Mouse (Mus musculus) limb, embryonic 14.5 days (tissue): ENCODE measurements around the gene Tmf1. TPM values are rescaled to one million over a fixed set of nuclear protein-coding genes. Genes with fewer than 3 reads are reported as not detected.

ENCODE experiments used
- ATAC-seq: fragments of 200-750 bp; cut with Nextera tagmentation; 2 replicates; pipeline ENCODE4 v1.8.0; 2017; ENCODE audit warnings: low read depth, moderate number of reproducible peaks, moderate TSS enrichment; ENCODE audit not compliant: low FRiP score
- DNase-seq: peaks from one replicate; pipeline ENCODE4 v3.0.0-alpha.2; 2015; ENCODE audit warnings: low spot score
- H3K27ac ChIP-seq: fragments of 300-500 bp; sonication (generic); replicated peaks from 2 replicates; pipeline ENCODE4 v1.5.1; 2014; ENCODE audit warnings: low read depth, mild to moderate bottlenecking, low read length, moderate library complexity, mixed read lengths
- H3K27me3 ChIP-seq: fragments of 300-500 bp; sonication (generic); 2 replicates; pipeline ENCODE4 v1.6.1; 2014; ENCODE audit warnings: low read length, mixed read lengths; ENCODE audit not compliant: control insufficient read depth, insufficient read depth
- H3K36me3 ChIP-seq: fragments of 300-500 bp; sonication (generic); 2 replicates; pipeline ENCODE4 v1.6.1; 2014; ENCODE audit warnings: mild to moderate bottlenecking, low read length, moderate library complexity, mixed read lengths; ENCODE audit not compliant: control insufficient read depth, insufficient read depth
- H3K4me1 ChIP-seq: fragments of 300-500 bp; sonication (generic); 2 replicates; pipeline ENCODE4 v1.6.1; 2014; ENCODE audit warnings: antibody characterized with exemption, low read length, mixed read lengths; ENCODE audit not compliant: control insufficient read depth, insufficient read depth
- H3K4me2 ChIP-seq: fragments of 300-500 bp; sonication (generic); replicated peaks from 2 replicates; pipeline ENCODE4 v1.6.1; 2014; ENCODE audit warnings: low read depth, mild to moderate bottlenecking, low read length, moderate library complexity; ENCODE audit not compliant: severe bottlenecking
- H3K4me3 ChIP-seq: fragments of 300-500 bp; sonication (generic); replicated peaks from 2 replicates; pipeline ENCODE4 v1.5.1; 2014; ENCODE audit warnings: low read length
- H3K9ac ChIP-seq: fragments of 300-500 bp; sonication (generic); 2 replicates; pipeline ENCODE4 v1.6.1; 2014; ENCODE audit warnings: mild to moderate bottlenecking, low read depth, low read length, moderate library complexity; ENCODE audit not compliant: severe bottlenecking
- H3K9me3 ChIP-seq: fragments of 300-500 bp; sonication (generic); 2 replicates; pipeline ENCODE4 v1.6.1; 2016; ENCODE audit warnings: low read length; ENCODE audit not compliant: control insufficient read depth
- POLR2A ChIP-seq: fragments of 200-500 bp; IDR thresholded peaks from 2 replicates; pipeline ENCODE4 v1.8.0; 2012; ENCODE audit warnings: inconsistent platforms, mild to moderate bottlenecking, moderate library complexity, borderline replicate concordance; ENCODE audit not compliant: insufficient read depth, insufficient read length; ENCODE audit errors: extremely low read depth
- WGBS: fragments of 180-500 bp; shearing (Covaris S2); extraction: QIAGEN DNeasy Blood & Tissue Kit; methylation state at CpG from one replicate; pipeline ENCODE4 v1.1.7; 2014; 5-methylcytosine and 5-hydroxymethylcytosine counted together
- polyA plus RNA-seq, 2 experiments: library from polyadenylated mRNA; depleted of rRNA in 1 of 2; stranded (reverse) in 1 of 2; unstranded in 1 of 2; fragments of >200 nt; fragmentation: Nextera tagmentation in 1 of 2; extraction: Ambion mirVana in 1 of 2; gene quantifications; 2 replicates each; pipeline versions ENCODE4 v1.2.1 to v1.2.3; 2012 to 2014

Gene Tmf1
- polyA plus RNA-seq, 2 experiments: 6.2 to 34.8 TPM

DNA sequence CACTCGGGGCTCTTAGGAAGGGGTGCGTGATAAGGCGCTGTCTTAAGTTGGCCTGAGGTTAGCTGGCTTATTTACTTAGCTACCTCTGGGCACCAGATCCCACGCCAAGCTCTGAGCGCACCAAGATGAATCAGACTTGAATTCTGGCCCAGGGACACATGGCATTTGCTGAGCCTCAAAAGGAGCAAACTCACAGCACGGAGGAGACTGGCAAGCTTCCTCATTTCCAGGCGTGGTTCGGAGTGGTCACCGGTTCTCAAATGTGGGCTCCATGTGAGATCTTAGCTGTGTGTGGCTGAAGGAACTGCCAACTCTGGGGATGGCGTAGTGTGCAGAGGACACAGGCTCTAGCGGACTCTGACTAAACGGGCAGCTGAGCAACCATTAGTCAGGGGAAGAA, 33.1 kb upstream of the Tmf1 start:
- Histone ChIP-seq H3K4me1 (peaks cover 9% of the 10 kb centered on the region), H3K27me3 (no peaks in the 10 kb centered on the region), H3K36me3 (no peaks in the 10 kb centered on the region), H3K27ac (no peak overlapping the region), H3K9ac (no peak overlapping the region), H3K4me2 (peak overlapping the region; percentile 89; the same call in 1 of the 2 replicates), H3K4me3 (peak overlapping the region; percentile 64; the same call in 1 of the 2 replicates), H3K9me3 (no peaks in the 10 kb centered on the region)
- DNase-seq: no peak
- no peak for TF ChIP-seq POLR2A
- 72% methylated on average over 12 of the region's 12 CpGs for WGBS
- no peak for ATAC-seq

DNA sequence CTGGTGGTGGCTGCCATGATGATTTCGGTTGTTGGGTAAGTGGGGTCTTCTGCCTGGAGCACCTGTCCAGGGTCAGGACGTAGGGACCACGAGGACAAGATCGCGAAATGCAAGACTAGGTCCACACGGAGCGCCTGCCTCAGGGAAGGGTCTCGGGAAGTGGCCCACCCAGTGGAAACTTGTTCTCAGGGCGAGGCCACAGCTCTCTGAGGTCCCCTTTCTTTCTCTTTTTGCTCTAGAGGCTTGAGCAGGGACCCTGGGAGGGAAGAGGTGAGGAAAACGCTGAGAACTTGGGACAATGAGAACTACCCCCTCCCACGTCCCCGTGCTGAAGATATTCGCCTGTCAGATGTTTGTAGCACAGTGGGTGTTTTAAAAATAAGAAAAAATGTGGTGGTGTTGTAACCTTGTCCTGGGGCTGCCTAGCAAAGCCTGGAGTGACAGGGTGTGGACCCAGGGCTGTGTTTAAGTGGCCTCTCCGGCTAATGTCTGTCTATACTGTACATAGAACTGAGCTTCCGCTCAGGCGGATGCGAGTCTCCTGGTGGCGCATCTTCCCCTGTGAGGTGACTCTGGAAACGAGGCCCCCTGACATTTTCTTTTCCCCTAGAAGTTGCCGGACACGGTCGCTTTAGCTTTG, 32.2 kb upstream of the Tmf1 start:
- H3K36me3 ChIP-seq: no peaks in the 10 kb centered on the region
- peak; percentile 16 for DNase-seq

DNA sequence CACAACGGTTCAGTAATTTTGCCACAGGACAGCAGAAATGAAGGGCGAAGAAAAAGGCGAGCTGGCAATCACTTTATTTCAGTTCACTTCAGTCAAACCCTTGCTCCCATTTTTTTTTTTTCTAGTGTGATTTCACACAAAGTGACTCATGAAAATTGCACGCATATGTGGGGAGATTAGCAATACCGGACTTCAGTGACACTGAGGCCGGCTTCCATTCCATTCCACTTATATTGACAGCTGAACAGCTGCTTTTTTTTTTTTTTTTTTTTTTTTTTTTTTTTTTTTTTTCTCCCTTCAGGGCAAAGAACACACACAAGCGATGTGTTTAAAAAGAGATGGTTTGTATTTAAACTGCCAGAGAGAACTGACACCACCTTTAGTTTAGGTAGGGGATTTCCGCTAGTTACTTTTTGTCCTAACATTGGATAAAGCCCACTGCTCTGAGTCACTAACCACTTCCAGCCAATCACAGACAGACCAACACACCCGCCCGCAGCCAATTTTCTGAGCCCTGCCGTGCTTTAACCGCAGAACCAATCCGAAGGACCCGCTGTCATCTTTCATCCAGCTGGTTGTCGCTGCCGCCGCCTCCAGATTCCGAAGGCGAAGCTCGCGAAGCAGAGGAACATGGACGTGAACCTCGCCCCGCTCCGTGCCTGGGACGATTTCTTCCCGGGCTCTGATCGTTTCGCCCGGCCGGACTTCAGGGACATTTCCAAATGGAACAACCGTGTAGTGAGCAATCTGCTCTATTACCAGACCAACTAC, 31.5 kb upstream of the Tmf1 start, which contains the start of gene Arl6ip5:
TSS of gene Arl6ip5 (plus strand) at position 499 of the 771 bp plus-strand sequence.
- peak within 1 kb of the TSS; percentile 64 for H3K4me3 ChIP-seq
- DNase-seq (peak; percentile 93), ATAC-seq (peak; percentile 85)
- TF ChIP-seq POLR2A: no peak
- no peak within 1 kb of the TSS for H3K27ac ChIP-seq
- peaks cover 9% of the 10 kb centered on the region for H3K4me1 ChIP-seq
- H3K36me3 ChIP-seq: no peaks in the 10 kb centered on the region
- peak within 1 kb of the TSS; percentile 70 for H3K9ac ChIP-seq
- no peaks in the 10 kb centered on the region for H3K9me3 ChIP-seq
- WGBS: 9% methylated on average over 32 of the region's 32 CpGs
- no peaks in the 10 kb centered on the region for H3K27me3 ChIP-seq
- H3K4me2 ChIP-seq: peak within 1 kb of the TSS; percentile 89

More for the DNA sequence above, 32.2 kb upstream of the Tmf1 start:
- no peaks in the 10 kb centered on the region for H3K9me3 ChIP-seq
- H3K9ac ChIP-seq: peak overlapping the region; percentile 70
- no peaks in the 10 kb centered on the region for H3K27me3 ChIP-seq
- peak overlapping the region; percentile 64 for H3K4me3 ChIP-seq
- peak overlapping the region; percentile 89 for H3K4me2 ChIP-seq
- WGBS: 6% methylated on average over 22 of the region's 22 CpGs
- no peak overlapping the region for H3K27ac ChIP-seq
- ATAC-seq: no peak; the same call in 1 of the 2 replicates
- no peak for TF ChIP-seq POLR2A
- peaks cover 9% of the 10 kb centered on the region for H3K4me1 ChIP-seq

DNA sequence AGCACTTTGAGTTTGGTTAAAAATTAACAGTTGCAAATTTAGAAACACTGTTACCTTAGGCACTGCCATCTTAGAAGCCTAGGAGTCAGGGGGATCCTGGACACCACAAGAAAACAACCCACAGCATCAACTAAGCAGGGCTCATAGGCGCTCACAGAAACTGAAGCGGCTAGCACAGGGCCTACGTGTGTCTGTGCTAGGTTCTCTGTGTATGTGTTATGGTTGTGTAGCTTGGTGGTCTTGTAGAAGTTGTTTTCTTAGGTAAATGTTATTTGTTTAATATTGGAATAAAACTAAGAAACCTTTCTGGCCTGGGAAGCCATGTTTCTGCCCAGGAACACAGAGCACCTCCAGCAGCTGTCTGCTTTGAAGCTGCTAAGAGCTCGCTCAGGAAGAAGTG, 30.8 kb upstream of the Tmf1 start:
- Histone ChIP-seq H3K9me3 (no peaks in the 10 kb centered on the region), H3K4me1 (peaks cover 9% of the 10 kb centered on the region), H3K9ac (no peak overlapping the region), H3K27me3 (no peaks in the 10 kb centered on the region), H3K27ac (no peak overlapping the region), H3K4me2 (no peak overlapping the region), H3K36me3 (no peaks in the 10 kb centered on the region), H3K4me3 (no peak overlapping the region)
- ATAC-seq (no peak), DNase-seq (no peak)
- WGBS: 82% methylated on average over 4 of the region's 4 CpGs
- no peak for TF ChIP-seq POLR2A

DNA sequence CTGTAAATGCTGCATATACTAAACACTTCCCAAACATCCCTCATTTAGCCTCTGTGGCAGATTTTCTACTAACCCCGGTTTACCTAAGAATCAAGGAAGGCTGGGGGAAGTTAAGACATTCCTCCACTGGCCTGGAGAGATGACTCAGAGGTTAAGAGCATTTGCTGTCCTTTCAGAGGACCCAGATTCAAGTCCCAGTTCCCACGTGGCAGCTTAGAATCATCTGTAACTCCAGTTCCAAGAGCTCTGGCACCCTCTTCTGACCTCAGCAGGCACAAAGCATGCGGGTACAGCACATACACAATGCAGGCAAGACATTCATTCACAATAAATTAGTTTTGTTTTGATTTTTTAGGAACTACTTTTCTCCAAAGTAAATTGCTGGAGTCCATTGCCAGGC, 30.3 kb upstream of the Tmf1 start:
- Histone ChIP-seq H3K27ac (no peak overlapping the region), H3K27me3 (no peaks in the 10 kb centered on the region), H3K9ac (no peak overlapping the region), H3K4me3 (no peak overlapping the region), H3K9me3 (no peaks in the 10 kb centered on the region), H3K4me1 (peaks cover 12% of the 10 kb centered on the region), H3K36me3 (no peaks in the 10 kb centered on the region), H3K4me2 (no peak overlapping the region)
- no peak for ATAC-seq
- WGBS: 55% methylated on average over 3 of the region's 3 CpGs
- no peak for DNase-seq
- no peak for TF ChIP-seq POLR2A
